Comparison of ENCODE assay signal across 7 mouse cellular contexts in genomic region chr12:28675121-28675924, GRCm38 (mm10). TPM values are rescaled to one million over a fixed set of nuclear protein-coding genes. Genes with fewer than 3 reads are reported as not detected.
DNase-seq lines count a peak whose midpoint lies in the region; ATAC-seq and TF ChIP-seq lines count a peak whose summit lies in the region.

Gene Adi1, plus strand, starts transcription at chr12:28675231.

- peak within 1 kb of the TSS; percentile 37 for H3K4me3 ChIP-seq in embryonic facial prominence, embryonic 11.5 days (ENCODE audit: low read depth, low read length)
- H3K4me3 ChIP-seq in limb, embryonic 11.5 days (ENCODE audit: low read depth, low read length) = peak within 1 kb of the TSS; percentile 47
- H3K4me3 ChIP-seq in midbrain, embryonic 14.5 days (replicated peaks; ENCODE audit: low read depth, low read length) = peak within 1 kb of the TSS; percentile 46
- H3K4me3 ChIP-seq in spleen, adult 2 months (ENCODE audit: extremely low read depth, insufficient read depth, insufficient read length) = peak within 1 kb of the TSS; percentile 89

- ATAC-seq in embryonic facial prominence, embryonic 11.5 days (replicated peaks; ENCODE audit: insufficient number of reproducible peaks, low FRiP score, low TSS enrichment, low read depth) = peak; percentile 98
- peak; percentile 96 for ATAC-seq in limb, embryonic 11.5 days (ENCODE audit: insufficient number of reproducible peaks, low FRiP score, low TSS enrichment, low read depth)
- ATAC-seq in midbrain, embryonic 14.5 days (ENCODE audit: low FRiP score, low TSS enrichment) = peak; percentile 96

- no peaks in the 10 kb centered on the region for H3K9me3 ChIP-seq in embryonic facial prominence, embryonic 11.5 days (replicated peaks; ENCODE audit: control insufficient read depth, low read length)
- H3K9me3 ChIP-seq in limb, embryonic 11.5 days (ENCODE audit: control insufficient read depth, low read length) = 0 out of 2 replicates have a peak, but pooled peaks cover 2% of the 10 kb centered on the region
- no peaks in the 10 kb centered on the region for H3K9me3 ChIP-seq in midbrain, embryonic 14.5 days (ENCODE audit: control insufficient read depth, low read length)

- H3K36me3 ChIP-seq in embryonic facial prominence, embryonic 11.5 days (replicated peaks; ENCODE audit: control insufficient read depth, insufficient read depth, low read depth, low read length) = no peaks in the 10 kb centered on the region
- H3K36me3 ChIP-seq in limb, embryonic 11.5 days (ENCODE audit: control insufficient read depth, insufficient read depth, low read length) = no peaks in the 10 kb centered on the region; the same call in 1 of the 2 replicates
- H3K36me3 ChIP-seq in midbrain, embryonic 14.5 days (ENCODE audit: control insufficient read depth, insufficient read depth, low read length) = no peaks in the 10 kb centered on the region
- H3K36me3 ChIP-seq in spleen, adult 2 months (ENCODE audit: control insufficient read depth, insufficient read depth, low read length) = no peaks in the 10 kb centered on the region

- H3K27ac ChIP-seq in embryonic facial prominence, embryonic 11.5 days (replicated peaks; ENCODE audit: low read depth, low read length) = peak within 1 kb of the TSS; percentile 36
- H3K27ac ChIP-seq in limb, embryonic 11.5 days (replicated peaks; ENCODE audit: low read depth, low read length) = peak within 1 kb of the TSS; percentile 80
- H3K27ac ChIP-seq in midbrain, embryonic 14.5 days (replicated peaks; ENCODE audit: low read depth, low read length) = peak within 1 kb of the TSS; percentile 90
- peak within 1 kb of the TSS; percentile 77 for H3K27ac ChIP-seq in spleen, adult 2 months (ENCODE audit: insufficient read depth, low read length)

- peak within 1 kb of the TSS; percentile 52 for H3K9ac ChIP-seq in embryonic facial prominence, embryonic 11.5 days (replicated peaks; ENCODE audit: low read length)
- peak within 1 kb of the TSS; percentile 69 for H3K9ac ChIP-seq in limb, embryonic 11.5 days (ENCODE audit: low read length)
- H3K9ac ChIP-seq in midbrain, embryonic 14.5 days (replicated peaks; ENCODE audit: low read length) = peak within 1 kb of the TSS; percentile 57

- WGBS in embryonic facial prominence, embryonic 11.5 days = 2% methylated on average over 53 of the region's 53 CpGs
- WGBS in limb, embryonic 11.5 days = 3% methylated on average over 50 of the region's 53 CpGs
- WGBS in midbrain, embryonic 14.5 days = 2% methylated on average over 53 of the region's 53 CpGs
- WGBS in spleen, adult 2 months = 1% methylated on average over 53 of the region's 53 CpGs

- H3K27me3 ChIP-seq in embryonic facial prominence, embryonic 11.5 days (ENCODE audit: control insufficient read depth, insufficient read depth, low read length) = no peaks in the 10 kb centered on the region
- H3K27me3 ChIP-seq in limb, embryonic 11.5 days (ENCODE audit: control insufficient read depth, insufficient read depth, low read length) = no peaks in the 10 kb centered on the region
- H3K27me3 ChIP-seq in midbrain, embryonic 14.5 days (ENCODE audit: control insufficient read depth, insufficient read depth, low read length) = no peaks in the 10 kb centered on the region
- H3K27me3 ChIP-seq in spleen, adult 2 months (ENCODE audit: control insufficient read depth, insufficient read depth, low read length) = no peaks in the 10 kb centered on the region

- H3K4me1 ChIP-seq in embryonic facial prominence, embryonic 11.5 days (ENCODE audit: control insufficient read depth, insufficient read depth, low read length) = no peaks in the 10 kb centered on the region; the same call in 1 of the 2 replicates
- H3K4me1 ChIP-seq in limb, embryonic 11.5 days (ENCODE audit: control insufficient read depth, insufficient read depth, low read length) = no peaks in the 10 kb centered on the region
- peaks cover 11% of the 10 kb centered on the region for H3K4me1 ChIP-seq in midbrain, embryonic 14.5 days (ENCODE audit: control insufficient read depth, insufficient read depth, low read length)
- H3K4me1 ChIP-seq in spleen, adult 2 months (ENCODE audit: control insufficient read depth, insufficient read depth, insufficient read length) = peaks cover 7% of the 10 kb centered on the region; the same call in 1 of the 2 replicates

- no peak for TF ChIP-seq POLR2A in spleen, adult 2 months (IDR thresholded peaks at IDR 0.05; ENCODE audit: low read depth, low read length)

- TF ChIP-seq CTCF in spleen, adult 2 months (IDR thresholded peaks at IDR 0.05; ENCODE audit: extremely low read depth, insufficient read depth, insufficient read length, insufficient replicate concordance) = no peak

- peak; percentile 89 for DNase-seq in adrenal gland, postnatal 14 days
- DNase-seq in embryonic facial prominence, embryonic 11.5 days (ENCODE audit: low spot score) = peak; percentile 86
- peak; percentile 99 for DNase-seq in heart, adult 11 months
- peak; percentile 92 for DNase-seq in kidney, adult 18-20 months
- peak; percentile 90 for DNase-seq in limb, embryonic 11.5 days (ENCODE audit: low spot score)
- peak; percentile 96 for DNase-seq in midbrain, embryonic 14.5 days
- peak; percentile 45 to 72 for DNase-seq in spleen, adult 2 months (ENCODE audit: low read depth in 1 of 2, low spot score in 2 of 2)

- H3K4me2 ChIP-seq in embryonic facial prominence, embryonic 11.5 days (ENCODE audit: low read depth, low read length) = peak within 1 kb of the TSS; percentile 47
- H3K4me2 ChIP-seq in limb, embryonic 11.5 days (ENCODE audit: low read depth, severe bottlenecking) = peak within 1 kb of the TSS; percentile 54
- H3K4me2 ChIP-seq in midbrain, embryonic 14.5 days (ENCODE audit: low read length) = peak within 1 kb of the TSS; percentile 52

RNA-seq across cellular contexts. Expression of gene Adi1, which starts in this region (rescaled TPM):
- total RNA-seq in adrenal gland, postnatal 14 days (2021) = 50.8 and 60.3 TPM in 2 replicates
- 71.9 and 72.7 TPM in 2 replicates for polyA plus RNA-seq in embryonic facial prominence, embryonic 11.5 days (2014; fragmentation: Nextera tagmentation; extraction: Ambion mirVana)
- 71.1 and 72.1 TPM in 2 replicates for polyA plus RNA-seq in limb, embryonic 11.5 days (2014; fragmentation: Nextera tagmentation; extraction: Ambion mirVana)
- polyA plus RNA-seq in midbrain, embryonic 14.5 days (2014; fragmentation: Nextera tagmentation; extraction: Ambion mirVana) = 21.0 and 28.4 TPM in 2 replicates
- polyA plus RNA-seq in spleen, adult 2 months (2012; rRNA removed) = 6.3 and 7.6 TPM in 2 replicates

Comparison
In these comparisons a context has a peak if more than half of its experiments do, and no peak if none do; other contexts are left out.
1. Peak in every context shown above with its lines: DNase-seq, ATAC-seq, H3K4me3 ChIP-seq and H3K27ac ChIP-seq.
2. H3K27ac ChIP-seq: peak in every context shown above with its lines; median percentile 90 in midbrain, embryonic 14.5 days; 80 in limb, embryonic 11.5 days; 77 in spleen, adult 2 months; 36 in embryonic facial prominence, embryonic 11.5 days.
3. H3K4me3 ChIP-seq: peak in every context shown above with its lines; median percentile 89 in spleen, adult 2 months; 47 in limb, embryonic 11.5 days; 46 in midbrain, embryonic 14.5 days; 37 in embryonic facial prominence, embryonic 11.5 days.